Mouse (Mus musculus) frontal cortex, adult 2 months (tissue): ENCODE results near the gene Krtap7-1. TPM values are rescaled to one million over a fixed set of nuclear protein-coding genes. Genes with fewer than 3 reads are reported as not detected.

Experiments used
- polyA plus RNA-seq: library from polyadenylated mRNA; depleted of rRNA; stranded (reverse); fragments of >200 nt; gene quantifications from 2 replicates; pipeline ENCODE4 v1.2.3, GENCODE M21; 2012; rRNA removed

Krtap7-1 gene
- polyA plus RNA-seq, 1 experiment = 0.16 TPM

Other genes with a start within 250 kb of the Krtap7-1 start
- gene Krtap21-1, start 104.5 kb downstream of the Krtap7-1 start, polyA plus RNA-seq = not detected in 2 replicates
- not detected in 2 replicates for gene Krtap6-2, start 88.2 kb downstream of the Krtap7-1 start, polyA plus RNA-seq
- gene Krtap8-1, start 20.4 kb downstream of the Krtap7-1 start, polyA plus RNA-seq = not detected in 2 replicates
- not detected in 2 replicates for gene Krtap11-1, start 62.9 kb upstream of the Krtap7-1 start, polyA plus RNA-seq